Mouse (Mus musculus) lung, adult 18-20 months (tissue): Measurements from ENCODE around the gene Gulp1.
A peak's percentile ranks its signal among the peaks of the same experiment; 100 is the strongest.

ENCODE experiments used
- DNase-seq, 2 experiments: peaks; one replicate each; pipeline ENCODE4 v3.0.0; 2022; ENCODE audit warnings: mixed read lengths in 2 of 2

Gulp1 gene

DNA sequence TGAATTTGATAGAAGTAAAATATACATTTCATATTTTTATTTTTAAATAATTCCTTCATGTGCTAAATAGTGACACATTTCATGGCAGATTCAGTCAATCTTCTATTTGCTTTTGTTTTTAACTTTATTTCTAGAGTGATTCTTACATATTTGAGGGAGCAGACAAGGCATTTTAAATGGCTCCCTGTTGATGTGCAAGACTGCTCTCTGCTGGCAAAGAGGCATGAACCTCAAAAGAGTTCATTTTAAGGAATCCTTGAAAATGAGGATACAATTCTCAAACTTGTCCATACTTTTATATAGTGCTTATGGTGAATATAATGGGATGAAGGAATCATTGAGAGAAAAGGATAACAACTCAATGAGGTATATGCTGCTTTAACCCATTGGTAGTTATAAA, 189.9 kb downstream of the Gulp1 start:
- no peak for DNase-seq

GRCm38 (mm10) chr1:44745711-44746110, 194.4 kb downstream of the Gulp1 start:
- DNase-seq, result peak in 1 of 2 experiments; percentile 23

DNA sequence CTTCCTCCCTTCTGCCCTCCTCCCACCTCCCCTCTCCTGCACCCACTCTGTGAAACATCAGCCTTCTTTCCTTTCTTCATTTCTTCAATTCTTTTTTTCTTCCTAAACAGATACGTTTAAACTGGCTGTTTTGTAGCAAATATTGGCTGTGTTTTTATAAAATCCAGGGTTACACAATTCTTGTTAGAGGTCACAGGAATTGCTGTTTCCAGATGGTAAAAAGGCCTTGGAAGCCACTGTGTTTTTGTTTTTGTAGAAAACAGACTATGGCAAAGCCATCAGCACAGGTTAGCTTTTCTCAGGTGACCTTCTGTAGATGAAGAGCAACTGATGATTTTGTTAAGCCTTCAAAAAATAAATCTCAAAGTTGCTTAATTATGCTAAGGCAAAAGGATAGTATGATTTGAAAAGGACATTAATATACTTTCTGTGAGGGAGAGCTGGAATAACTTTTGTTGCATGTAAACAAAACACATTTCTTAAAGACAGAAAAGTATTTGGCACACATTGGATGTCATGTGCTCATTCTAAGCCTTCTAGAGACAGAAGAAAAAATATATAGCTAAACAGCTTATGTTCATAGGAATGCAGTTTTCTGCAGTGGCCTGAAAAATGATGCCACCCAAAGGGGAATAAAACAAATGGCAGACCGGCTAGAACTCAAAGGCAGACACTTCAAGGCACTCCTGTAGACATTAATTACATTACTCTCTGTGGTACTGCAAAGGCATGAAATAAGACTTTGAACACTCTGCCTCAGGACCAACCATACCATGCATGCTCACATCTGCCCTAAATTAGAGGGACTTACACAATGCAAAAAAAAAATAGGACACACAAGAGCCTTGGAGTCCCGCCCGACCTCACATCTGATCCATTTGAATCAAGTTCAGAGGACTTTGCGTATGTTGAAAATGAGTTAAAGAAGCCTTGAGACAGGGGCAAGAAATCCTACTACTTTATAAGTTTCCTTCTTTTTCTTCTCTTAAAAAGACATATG, 199.7 kb downstream of the Gulp1 start:
- no peak for DNase-seq

DNA sequence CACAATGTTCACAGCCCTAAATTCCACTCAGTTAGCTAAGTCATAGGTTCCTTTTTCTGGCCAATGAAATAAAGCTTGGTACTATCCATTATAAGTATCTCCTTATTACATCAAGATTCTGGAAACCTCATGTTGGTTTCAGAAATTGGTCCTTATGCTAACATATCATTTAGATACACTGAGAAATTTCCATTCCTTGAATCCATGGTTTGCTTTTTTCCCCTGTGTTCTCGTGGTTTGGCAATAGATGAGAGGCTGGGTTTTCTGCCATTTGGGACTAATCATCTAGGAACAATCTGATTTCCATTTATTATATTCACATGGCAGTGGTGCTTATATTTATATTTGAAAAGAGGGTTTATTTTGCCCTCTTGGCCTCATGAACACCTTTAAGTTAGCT, 226.9 kb downstream of the Gulp1 start:
- DNase-seq, result no peak

DNA sequence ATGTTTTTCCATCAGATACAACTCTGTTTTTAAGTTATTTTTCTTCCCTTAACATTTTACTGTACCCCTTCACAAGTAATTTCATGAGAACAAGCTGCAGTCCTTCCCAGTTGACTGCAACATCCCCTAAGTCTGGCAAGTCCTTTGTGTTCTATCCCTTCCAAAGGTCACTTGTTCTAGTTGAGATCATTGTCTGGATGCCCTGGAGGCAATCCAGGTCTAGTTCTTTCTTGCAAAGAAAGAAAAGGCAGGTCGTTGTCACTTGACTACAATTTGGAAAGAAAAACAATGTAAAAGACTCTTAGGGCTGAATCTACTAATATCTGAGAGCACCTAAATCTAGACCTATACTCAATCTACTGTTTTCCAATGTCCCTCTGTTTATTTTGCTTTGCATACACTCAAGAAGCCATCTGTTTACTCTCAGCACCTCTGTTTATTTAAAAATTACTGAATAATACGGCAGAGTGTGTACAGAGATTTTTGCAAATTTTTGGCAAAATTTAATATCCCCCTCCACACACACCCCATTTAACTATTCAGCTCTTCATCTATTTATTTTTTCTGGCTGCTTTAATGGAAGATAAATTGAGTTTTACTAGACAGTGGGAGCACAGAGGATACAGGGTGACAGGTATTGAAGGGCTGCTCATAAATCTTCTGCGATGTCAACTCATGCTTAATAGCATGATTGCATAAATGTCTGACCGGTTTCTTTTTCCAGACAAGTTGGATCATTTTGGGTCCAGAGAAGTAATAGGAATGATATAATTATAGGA, 252.5 kb downstream of the Gulp1 start:
- peak in 1 of 2 experiments; percentile 13 for DNase-seq

DNA sequence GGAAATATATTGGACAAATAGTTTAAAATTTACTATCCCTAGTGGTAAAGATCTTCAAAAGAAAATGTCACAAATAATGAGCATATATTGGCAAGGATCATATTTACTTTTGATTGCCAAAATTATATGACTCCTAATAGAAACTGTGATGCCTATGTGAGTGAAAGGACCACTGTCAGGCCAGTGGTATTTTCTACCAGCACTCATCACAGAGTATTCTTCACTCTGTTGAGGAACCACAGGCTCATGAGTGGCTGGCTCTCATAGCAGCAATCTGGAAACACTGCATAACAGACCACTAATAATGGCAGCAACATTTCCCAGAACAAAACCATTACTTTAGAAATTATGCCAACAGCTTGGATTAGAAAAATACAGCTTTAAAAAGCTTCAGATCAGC, 255.1 kb downstream of the Gulp1 start:
- no peak for DNase-seq

DNA sequence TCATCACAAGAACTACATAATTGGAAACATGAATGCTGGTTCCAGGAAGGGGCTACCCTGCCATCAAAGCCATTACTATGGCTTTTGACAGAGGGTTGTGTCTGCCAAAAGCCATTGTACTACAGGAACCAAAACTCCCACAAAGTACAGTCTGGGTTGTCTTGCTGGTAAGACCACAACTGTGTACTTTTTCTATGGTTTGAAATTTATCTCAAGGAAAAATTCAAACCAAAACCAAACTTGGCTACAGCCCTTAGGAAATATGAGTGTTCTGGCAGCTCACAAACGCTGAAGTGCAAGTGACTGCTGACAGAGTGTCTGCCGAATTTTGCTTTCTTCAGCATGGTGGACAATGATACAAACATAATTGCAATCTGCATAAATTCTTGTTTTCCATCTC, 259.0 kb downstream of the Gulp1 start:
- DNase-seq, result no peak

- no peak for DNase-seq
Measured at GRCm38 (mm10) chr1:44833934-44834333, 282.6 kb downstream of the Gulp1 start.
